Mouse (Mus musculus) embryonic fibroblast, embryonic 13.5 days (primary cell): ENCODE data around the gene Fbxo2. TPM values are rescaled to one million over a fixed set of nuclear protein-coding genes. Genes with fewer than 3 reads are reported as not detected.

ENCODE experiments used
- H3K27ac ChIP-seq: 2 replicates; pipeline ENCODE4 v1.5.1; 2012; ENCODE audit warnings: low read length, control low read depth, inconsistent platforms; ENCODE audit not compliant: insufficient read depth
- H3K4me1 ChIP-seq: 2 replicates; pipeline ENCODE4 v1.6.1; 2011; ENCODE audit warnings: low read length; ENCODE audit not compliant: control insufficient read depth, insufficient read depth
- H3K4me3 ChIP-seq: 2 replicates; pipeline ENCODE4 v1.5.1; 2011; ENCODE audit warnings: mild to moderate bottlenecking, control low read depth, low read length; ENCODE audit not compliant: insufficient read depth
- CTCF ChIP-seq: IDR thresholded peaks from 2 replicates; pipeline ENCODE4 v1.5.1; 2011; ENCODE audit warnings: mild to moderate bottlenecking, control low read depth, low read length, moderate library complexity, borderline replicate concordance; ENCODE audit not compliant: insufficient read depth
- POLR2A ChIP-seq: IDR thresholded peaks from 2 replicates; pipeline ENCODE4 v1.6.1; 2011; ENCODE audit warnings: low read depth, mild to moderate bottlenecking, control low read depth, low read length, moderate library complexity
- polyA plus RNA-seq: library from polyadenylated mRNA; stranded (reverse); fragments of >200 nt; gene quantifications from 2 replicates; pipeline ENCODE4 v1.2.4, GENCODE M21; 2011; ENCODE audit warnings: low read depth; ENCODE audit not compliant: missing spikeins, insufficient read length

The Fbxo2 gene
- polyA plus RNA-seq, 1 experiment, result 4.0 TPM

DNA sequence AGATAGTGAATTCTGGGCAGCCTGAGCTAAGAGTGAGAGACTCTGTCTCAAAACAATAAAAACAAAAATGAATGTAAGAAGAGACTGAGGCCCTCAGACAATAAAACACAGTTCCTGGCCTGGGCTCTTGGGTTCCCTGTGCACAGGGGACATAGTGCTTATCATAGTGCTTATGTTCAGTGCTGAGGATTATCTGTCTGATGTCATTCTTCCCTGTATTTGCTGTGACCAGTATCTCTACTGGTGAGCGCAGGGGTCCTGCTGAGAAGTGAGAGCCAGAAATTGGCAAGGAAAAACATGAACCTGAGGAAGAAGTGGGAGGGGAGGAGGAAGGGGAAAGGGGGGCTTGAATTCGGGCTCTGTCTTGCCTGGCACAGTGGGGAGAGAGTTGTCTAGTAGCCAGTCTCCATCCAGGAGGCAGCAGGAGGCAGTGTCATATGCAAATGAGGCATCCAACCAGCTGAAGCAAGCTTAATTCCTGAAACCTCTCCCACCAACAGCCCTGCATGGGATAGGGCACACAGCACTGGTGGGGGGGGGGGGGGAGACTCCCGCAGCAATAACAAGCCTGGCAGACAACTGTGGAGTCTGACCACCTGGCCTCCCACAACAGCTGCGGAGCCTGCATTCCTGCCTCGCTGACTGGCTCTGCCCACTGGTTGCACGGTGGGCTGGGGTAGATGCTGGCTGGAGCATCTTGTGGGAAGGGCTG is 38.3 kb upstream of the Fbxo2 start:
- no peak for TF ChIP-seq CTCF
- no peak for TF ChIP-seq POLR2A
- no peak overlapping the region for H3K27ac ChIP-seq
- H3K4me3 ChIP-seq, result no peak overlapping the region
- no peaks in the 10 kb centered on the region for H3K4me1 ChIP-seq

DNA sequence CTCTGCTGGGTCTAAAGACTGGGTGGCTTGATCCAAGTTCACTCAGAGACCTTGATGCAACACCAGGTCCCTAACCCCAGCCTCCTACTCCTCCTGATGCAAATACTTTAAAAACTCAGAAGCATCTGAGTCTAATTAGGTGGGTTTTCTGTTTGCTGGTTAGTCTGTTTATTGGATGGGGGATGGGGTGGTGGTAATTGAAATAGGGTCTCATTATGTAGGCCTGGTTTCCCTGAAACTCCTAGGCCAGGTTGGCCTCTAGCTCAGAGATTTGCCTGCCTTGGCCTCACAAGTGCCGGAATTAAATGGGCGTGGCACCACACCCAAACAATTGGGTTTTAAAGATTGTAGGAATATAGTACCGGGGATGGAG is 37.7 kb upstream of the Fbxo2 start:
- Histone ChIP-seq H3K4me3 (no peak overlapping the region), H3K4me1 (no peaks in the 10 kb centered on the region), H3K27ac (no peak overlapping the region)
- TF ChIP-seq POLR2A (no peak), CTCF (no peak)

DNA sequence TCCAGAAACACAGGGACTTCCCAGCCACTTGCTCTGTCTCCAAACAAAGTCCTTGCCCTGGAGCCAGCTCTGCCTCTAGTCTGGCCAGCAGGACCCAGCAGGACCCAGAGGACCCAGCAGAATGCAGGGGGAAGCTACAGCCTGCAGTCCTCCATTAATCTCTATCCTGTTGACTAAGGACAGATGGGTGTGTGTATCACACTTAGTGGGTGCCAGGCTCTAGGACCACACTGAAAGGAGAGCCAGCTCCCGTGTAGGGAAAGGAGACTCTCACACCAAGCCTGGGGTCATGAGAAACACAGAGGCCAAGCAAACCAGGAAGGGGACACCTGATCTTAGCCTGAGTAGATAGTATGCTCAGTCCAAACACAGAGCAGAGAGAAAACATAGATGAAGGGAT is 32.2 kb upstream of the Fbxo2 start:
- no peak overlapping the region for H3K27ac ChIP-seq
- no peak for TF ChIP-seq POLR2A
- no peak for TF ChIP-seq CTCF
- H3K4me3 ChIP-seq, result no peak overlapping the region
- no peaks in the 10 kb centered on the region for H3K4me1 ChIP-seq

DNA sequence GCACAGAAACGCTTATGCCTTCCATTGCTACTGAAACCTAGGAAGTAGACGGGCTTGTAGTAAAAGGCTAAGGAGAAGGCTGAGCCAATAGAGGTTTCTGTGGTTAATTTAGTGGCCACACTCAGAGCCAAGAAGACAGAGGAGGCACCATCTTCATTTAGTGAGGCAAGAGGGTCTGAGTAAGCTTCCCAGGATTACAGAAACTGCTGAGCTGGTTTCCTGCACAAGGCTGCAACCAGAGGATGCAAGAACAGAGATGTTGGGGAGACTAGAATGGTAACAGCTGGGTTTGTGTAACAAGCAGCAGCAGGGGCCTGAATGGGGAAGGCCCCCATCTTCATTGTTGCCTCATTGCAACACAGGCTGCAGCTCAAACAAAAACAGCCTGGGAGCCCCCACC is 31.7 kb upstream of the Fbxo2 start:
- no peak overlapping the region for H3K4me3 ChIP-seq
- H3K4me1 ChIP-seq, result no peaks in the 10 kb centered on the region
- TF ChIP-seq CTCF (no peak), POLR2A (no peak)
- H3K27ac ChIP-seq, result no peak overlapping the region

DNA sequence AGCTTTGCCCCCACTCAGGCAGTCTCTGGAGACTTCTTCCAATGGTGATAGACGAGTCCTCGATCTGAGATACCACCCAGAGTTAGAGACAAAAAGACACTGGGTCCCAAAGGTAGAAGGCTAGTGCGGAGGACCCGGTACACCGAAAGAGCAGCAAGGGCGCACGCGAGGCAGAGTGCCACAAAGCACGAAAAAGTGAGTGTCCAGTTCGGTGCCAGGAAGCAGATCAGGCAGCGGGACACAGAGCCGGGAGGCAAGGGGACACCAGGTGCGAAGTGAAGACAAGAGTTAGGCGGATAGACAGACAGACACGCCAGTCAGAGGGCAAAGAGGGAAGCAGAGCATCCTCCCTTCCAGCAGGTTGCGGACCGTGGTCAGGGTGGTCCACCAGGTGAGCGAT is 30.3 kb upstream of the Fbxo2 start, which contains the start of gene Mad2l2:
Gene Mad2l2, plus strand, starts transcription at position 252 of the 400 bp plus-strand sequence.
- TF ChIP-seq CTCF, result no peak
- no peak for TF ChIP-seq POLR2A
- Histone ChIP-seq H3K27ac (no peak within 1 kb of the TSS), H3K4me1 (no peaks in the 10 kb centered on the region), H3K4me3 (peak within 1 kb of the TSS; percentile 21)

DNA sequence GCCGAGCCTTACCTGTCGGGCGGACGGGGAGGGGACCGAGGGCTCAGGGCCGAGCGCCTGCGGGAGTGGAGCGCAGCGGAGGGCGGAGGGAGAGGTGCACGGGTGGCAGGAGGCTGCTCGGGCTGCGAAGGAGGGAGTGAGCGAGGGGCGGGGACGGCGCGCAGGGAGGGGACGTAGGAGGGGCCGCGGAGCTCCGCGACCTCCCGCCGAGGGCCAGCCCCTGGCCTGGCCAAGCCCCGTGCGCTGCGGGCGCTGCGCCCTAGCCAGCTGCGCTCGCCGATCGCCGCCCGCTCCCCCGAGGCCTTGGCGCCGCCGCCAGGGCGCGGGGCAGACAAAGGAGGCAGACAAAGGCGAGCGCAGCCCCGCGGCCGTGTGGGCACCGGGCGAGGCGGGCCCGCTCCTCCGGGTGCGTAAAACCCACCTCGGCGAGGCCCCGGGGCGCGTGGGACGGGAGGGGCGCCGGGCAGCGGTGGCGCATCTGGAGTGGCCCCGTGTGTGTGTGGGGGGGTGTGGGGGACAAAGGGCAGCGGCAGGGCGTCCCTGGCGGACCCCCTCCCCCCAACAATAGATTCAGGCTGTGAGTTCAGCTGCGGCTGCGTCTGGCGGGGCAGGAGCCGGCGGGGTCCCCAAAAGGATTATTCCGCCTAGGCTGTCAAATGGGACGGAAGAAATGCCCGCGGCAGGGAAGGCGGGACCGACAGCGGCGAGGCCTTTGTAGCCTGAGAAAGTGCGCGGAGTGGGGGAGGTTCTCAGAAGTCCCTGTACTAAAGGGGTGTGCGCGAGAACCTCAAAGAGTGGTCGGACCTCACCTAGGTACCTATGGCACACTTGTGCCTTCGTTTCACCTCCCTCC is 29.6 kb upstream of the Fbxo2 start, which contains the start of gene Draxin:
Gene Draxin, minus strand, starts transcription at position 138 of the 853 bp plus-strand sequence.
- Histone ChIP-seq H3K4me1 (no peaks in the 10 kb centered on the region), H3K27ac (no peak within 1 kb of the TSS), H3K4me3 (peak within 1 kb of the TSS; percentile 21)
- TF ChIP-seq POLR2A, result no peak

DNA sequence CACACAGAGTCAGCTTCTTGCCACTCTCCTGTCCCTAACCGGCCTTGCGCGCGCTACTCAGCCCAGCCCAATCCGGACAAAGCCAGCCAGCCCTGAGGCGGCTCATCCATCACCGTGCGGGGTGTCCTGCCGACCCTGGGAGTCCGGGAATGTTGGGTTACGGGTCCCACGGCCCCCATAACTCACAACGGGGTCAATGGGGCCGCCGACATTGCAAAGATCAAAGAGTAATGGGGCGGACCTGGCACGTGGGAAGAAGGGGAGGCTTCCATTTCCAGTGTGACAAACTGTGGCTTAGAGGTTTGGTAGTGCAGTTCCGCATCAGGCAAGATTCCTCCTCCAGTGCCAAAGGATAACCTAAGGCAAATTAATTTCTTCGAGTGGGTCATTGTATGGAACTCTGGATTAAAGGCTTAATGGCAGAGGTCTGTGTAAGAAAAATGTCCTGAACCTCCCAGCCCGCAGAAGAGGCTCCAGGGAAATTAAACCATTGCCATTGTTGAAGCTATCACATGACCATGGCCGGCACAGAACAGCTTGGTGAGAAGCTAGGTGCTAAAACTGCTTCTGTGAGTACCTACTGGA is 28.8 kb upstream of the Fbxo2 start:
- no peak overlapping the region for H3K4me3 ChIP-seq

DNA sequence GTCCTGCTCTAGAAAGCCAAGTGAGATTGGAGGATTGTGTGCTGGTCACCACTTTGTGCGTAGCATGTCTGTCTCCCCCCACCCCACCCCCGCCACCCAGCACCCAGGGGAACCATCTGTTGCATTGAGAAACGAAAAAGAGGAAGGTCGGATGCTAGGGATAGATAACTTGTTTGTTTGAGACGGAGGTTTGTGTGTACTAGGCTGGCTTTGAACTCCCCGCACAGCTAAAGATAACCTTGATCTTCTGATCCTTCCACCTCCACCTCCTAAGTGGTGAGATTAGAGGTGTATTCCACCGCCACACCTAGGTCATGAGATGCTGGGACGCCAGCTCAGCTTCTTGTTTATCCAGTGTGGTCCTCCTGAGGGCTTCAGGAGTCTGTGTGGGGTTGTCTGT is 25.4 kb upstream of the Fbxo2 start:
- TF ChIP-seq POLR2A (no peak), CTCF (no peak)
- no peaks in the 10 kb centered on the region for H3K4me1 ChIP-seq
- H3K27ac ChIP-seq, result no peak overlapping the region
- no peak overlapping the region for H3K4me3 ChIP-seq

More for the DNA sequence above, 28.8 kb upstream of the Fbxo2 start:
- H3K4me1 ChIP-seq, result no peaks in the 10 kb centered on the region
- no peak overlapping the region for H3K27ac ChIP-seq
- no peak for TF ChIP-seq CTCF
- no peak for TF ChIP-seq POLR2A

DNA sequence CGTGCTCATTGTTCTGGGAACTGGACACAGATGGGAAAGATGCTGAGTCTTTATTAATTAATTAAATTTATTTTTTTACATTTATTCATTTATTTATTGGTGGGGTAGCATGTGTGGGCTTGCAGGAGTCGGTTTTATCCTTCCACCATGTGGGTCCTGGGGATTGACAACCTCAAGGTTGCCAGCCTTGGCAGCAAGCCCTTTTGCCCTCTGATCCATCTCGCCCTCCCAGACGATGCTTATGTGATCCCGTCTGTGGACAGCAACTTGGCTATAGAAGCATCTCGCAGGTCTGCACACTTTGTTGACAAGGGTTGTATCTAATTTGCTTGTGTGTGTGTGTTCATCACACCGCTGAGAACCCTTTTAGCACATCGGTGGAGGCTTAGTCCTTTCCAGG is 22.9 kb upstream of the Fbxo2 start:
- TF ChIP-seq POLR2A (no peak), CTCF (no peak)
- H3K27ac ChIP-seq, result no peak overlapping the region
- H3K4me3 ChIP-seq, result no peak overlapping the region
- H3K4me1 ChIP-seq, result no peaks in the 10 kb centered on the region

DNA sequence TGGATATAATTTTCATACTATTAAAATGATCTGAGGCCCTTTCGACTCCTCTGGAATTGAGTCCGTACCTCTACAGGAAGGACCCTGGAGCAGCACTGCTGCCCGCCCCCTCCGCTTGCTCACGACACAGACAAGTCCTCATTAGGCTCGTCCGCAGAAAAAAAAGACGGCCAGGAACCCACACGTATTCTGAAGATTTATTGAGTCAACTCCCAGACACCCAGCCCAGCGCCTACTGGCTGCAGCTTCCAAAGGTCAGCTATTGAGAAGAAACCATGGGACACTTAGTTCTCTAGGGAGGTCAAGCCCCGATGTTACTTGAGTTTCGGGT is 20.7 kb upstream of the Fbxo2 start:
- TF ChIP-seq CTCF, result no peak
- TF ChIP-seq POLR2A, result no peak
- H3K27ac ChIP-seq, result no peak overlapping the region

More for the DNA sequence above, 20.7 kb upstream of the Fbxo2 start:
- Histone ChIP-seq H3K4me3 (peak overlapping the region; percentile 80), H3K4me1 (no peaks in the 10 kb centered on the region)
